Mouse (Mus musculus) kidney, postnatal 10 days (tissue): Measurements from ENCODE around the gene Rps15a.
A peak's percentile ranks its signal among the peaks of the same experiment; 100 is the strongest.

Source experiments
- DNase-seq: peaks from one replicate; pipeline ENCODE4 v3.0.0; 2021; ENCODE audit warnings: mixed read lengths

Rps15a gene

GRCm38 (mm10) chr7:118113541-118114297, 2.3 kb downstream of the Rps15a start:
- no peak for DNase-seq

DNA sequence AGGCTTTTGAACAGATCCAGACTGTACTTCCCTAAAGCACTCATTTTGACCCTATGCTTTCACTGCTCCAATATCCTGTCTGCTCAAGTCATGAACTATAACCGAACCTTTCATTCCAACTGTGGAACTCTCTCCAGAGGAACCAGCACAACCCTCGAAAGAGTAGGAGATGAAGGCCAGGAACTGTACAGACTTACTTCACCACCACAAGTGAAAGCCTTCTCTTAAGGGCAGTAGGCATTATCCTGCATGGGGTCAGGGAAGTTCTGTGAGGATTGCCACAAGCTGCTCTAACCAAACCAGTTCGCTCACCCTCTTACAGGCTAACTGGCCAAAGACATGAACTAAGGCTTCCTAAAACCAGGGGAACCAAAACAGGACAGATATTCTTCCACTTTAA, 4.9 kb downstream of the Rps15a start:
- DNase-seq = no peak

DNA sequence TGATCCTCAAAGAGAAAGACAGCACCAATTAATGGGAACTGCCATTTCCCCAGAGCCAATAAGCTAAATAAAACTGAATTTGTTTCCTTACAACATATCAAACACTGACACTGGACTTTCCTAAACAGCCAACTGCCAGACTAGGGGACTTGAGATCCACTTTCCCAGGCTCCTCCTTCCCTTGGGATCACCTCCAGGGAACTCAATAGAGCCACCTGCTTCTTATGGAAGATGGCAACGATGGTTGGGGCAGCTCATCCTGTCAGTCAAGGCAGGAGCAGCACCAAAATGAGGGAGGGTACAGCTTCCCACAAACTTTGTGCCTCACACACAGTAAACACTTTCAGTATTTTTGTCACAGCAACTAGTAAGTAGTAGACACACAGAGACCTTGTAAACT, 8.3 kb downstream of the Rps15a start:
- no peak for DNase-seq

- no peak for DNase-seq
These were observed 11.4 kb downstream of the Rps15a start for GRCm38 (mm10) chr7:118104458-118105052.

DNA sequence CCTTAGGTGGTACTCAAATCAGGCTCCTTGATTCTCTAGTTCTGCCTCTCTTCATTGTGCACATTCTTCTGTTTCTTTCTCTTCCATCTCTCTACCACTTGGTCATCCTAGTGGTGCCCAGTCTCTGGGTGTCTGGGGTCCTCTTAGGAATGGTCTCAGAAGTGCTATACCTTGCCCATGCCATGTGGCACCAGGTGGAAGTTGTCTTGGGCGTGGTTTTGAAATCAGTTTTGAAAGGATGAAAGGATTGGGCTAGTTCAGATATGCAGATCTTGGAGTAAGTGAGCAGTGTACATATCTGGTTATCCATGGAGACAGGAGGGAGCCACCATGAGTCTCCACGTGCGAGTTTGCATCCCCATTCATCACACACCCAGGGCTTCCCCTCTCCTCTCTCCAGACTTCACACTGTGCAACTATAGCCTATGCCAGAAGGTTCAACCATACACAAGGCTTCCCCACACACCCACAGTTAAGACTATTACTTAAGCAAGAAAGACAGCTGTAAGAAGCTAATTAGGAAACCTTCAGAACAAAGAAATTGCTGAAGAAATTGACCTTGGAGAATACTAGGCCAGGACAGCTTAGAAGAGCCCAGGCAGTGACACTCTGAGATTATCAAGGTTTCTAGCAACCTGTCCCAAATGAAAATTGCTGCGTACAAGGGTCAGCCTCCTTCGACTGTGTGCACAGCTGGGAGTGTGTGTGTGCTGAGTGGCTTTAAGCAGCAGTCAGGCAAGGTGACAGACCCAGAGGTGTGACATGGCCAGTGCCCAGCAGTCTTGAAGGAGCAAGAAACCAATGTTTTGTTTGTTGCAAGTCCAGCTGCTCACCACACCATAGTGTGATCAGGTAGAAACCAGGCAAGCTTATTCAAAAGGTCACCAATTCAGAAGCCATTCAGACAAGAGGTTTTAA, 12.3 kb downstream of the Rps15a start:
- DNase-seq = no peak

- DNase-seq = peak; percentile 25
These were observed 13.1 kb downstream of the Rps15a start for GRCm38 (mm10) chr7:118102678-118103461.

- peak; percentile 55 for DNase-seq
These were observed 13.8 kb downstream of the Rps15a start for GRCm38 (mm10) chr7:118102231-118102630.

DNA sequence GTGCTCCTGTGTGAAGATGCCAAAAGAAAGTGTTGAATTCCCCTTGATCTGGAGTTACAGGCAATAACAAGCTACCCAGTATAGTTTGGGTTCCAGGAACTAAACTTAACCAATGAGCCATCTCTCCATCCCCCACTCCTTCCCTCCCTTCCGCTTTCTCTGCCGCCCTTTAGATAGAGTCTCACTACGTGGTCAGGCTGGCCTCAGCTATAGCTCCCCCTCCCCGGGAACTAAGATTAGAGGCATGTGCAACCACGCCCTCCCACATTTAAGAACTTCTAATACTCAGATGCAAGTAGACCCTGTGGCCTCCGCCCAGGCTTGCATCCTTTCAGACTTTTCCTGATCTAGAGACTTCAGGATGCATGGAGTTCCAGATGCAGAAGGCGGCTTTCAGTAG, 18.4 kb downstream of the Rps15a start:
- no peak for DNase-seq

DNA sequence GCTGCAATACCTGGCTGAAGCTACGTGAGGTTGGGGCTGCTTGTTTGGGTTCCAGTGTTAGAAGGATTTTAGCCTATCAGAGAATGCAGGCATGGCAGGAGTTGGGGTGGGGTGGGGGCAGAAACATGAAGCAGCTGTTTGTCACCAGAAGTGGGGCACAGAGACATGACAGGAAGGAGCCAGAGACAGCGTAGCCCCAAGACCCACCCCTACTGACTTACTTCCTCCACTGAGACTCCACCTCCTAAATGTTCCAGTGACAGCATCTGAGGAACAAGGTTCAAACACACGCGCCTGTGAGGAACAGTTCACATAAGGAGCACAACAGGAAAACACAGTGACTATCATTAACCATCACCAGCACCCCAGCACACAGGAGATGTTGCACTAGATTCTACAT, 36.0 kb downstream of the Rps15a start:
- no peak for DNase-seq

- no peak for DNase-seq
These were observed 36.9 kb downstream of the Rps15a start for GRCm38 (mm10) chr7:118079097-118079496.

GRCm38 (mm10) chr7:118067261-118067660, 48.7 kb downstream of the Rps15a start:
- no peak for DNase-seq

GRCm38 (mm10) chr7:118056300-118056699, 59.7 kb downstream of the Rps15a start:
- DNase-seq = no peak
